Mouse (Mus musculus) right cerebral cortex, postnatal 25 days (tissue): ENCODE measurements around the gene Fpr2.
"Not testable (repeated sequence)": the region's sequence is repeated elsewhere in the genome, so short reads cannot be mapped to it uniquely, and the experiment has no call there.

ENCODE experiments used
- DNase-seq: peaks from one replicate; pipeline ENCODE4 v3.0.0; 2022

Gene Fpr2

DNA sequence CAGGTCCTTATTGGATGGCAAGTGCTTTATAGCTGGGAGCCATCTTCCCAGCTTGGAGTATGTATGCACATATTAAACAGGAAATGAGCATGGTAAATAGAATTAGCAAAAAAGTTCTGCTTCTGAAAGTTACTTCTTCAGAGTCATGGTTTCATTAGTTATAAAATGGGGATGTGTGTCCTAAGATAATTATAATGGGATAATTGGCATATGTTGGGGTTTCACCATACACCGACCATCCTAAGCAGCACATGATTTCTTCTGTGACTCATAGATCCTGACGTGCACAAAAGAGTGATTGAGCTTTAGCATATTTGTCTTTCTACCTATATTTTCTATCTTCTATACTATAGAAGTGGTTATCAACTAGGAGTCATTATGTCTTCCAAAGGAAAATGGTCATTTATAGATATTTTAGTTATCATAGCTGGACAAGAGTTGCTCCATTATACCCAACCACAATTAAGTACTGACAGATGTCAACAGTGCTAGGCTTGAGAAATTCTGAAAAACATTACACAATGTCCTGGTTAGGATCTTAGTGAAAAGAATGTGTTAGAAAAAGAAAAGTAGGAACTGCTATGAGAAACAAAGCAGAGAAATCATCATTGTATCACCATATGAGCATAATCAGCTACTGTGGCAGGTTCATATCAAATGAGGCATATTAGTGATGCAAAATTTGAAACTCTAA is 2.3 kb downstream of the Fpr2 start:
- no peak for DNase-seq

DNA sequence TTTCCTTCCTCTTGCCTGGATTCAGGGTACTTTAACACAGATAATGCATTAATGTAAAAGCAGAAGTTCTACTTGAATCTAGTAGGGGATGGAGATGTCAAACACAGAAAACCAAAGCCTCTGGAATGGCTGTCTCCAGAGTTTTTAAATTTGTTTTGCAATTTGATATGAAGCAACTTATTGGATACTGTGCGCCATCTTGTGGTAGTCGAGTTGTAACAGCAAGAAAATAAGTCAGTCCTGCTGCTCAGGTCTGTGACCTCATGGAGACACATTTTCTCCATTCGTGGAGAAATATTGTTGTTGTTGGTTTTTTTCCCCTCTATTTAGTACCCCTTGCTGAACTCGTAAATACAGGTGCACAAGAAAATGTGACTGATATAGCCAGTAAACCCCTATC is 8.4 kb downstream of the Fpr2 start:
- DNase-seq, result peak; percentile 8

DNA sequence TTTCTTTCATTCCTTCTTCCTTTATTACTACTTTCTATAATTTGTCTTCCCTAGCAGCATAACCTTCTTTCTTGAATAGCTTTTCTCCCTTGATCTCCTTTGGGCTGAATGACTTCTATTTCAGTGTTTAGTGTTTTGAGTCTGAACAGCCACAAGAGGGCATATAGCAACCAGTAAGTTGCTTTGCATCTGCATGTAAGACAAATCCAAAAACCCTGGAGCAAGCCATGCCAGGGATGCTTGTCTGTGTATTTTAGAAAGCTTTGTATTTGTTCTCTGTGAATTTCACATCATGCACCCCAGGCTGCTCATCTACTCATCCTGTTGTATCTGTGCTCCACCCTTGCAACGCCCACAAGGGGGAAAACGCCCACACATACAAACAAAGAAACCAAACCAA is 11.6 kb downstream of the Fpr2 start:
- no peak for DNase-seq

DNA sequence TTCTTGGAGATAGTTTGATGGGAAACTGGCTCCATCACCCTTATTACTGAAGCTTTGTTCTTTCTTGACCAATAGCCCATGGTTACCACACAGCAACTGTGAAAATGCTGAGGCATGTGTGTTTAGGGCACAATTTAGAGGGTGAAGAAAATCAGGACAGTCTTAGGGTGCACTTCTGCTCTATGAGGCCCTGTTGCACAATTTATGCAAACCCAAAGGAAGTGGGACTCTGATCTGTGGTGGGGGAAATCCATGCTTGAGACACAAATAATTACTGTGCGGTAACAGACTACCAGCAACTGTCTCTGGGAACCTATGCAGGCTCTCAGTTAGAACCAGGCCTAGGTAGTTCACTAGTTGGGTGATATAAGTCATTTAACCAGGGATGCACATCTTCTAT is 13.1 kb downstream of the Fpr2 start:
- no peak for DNase-seq

DNA sequence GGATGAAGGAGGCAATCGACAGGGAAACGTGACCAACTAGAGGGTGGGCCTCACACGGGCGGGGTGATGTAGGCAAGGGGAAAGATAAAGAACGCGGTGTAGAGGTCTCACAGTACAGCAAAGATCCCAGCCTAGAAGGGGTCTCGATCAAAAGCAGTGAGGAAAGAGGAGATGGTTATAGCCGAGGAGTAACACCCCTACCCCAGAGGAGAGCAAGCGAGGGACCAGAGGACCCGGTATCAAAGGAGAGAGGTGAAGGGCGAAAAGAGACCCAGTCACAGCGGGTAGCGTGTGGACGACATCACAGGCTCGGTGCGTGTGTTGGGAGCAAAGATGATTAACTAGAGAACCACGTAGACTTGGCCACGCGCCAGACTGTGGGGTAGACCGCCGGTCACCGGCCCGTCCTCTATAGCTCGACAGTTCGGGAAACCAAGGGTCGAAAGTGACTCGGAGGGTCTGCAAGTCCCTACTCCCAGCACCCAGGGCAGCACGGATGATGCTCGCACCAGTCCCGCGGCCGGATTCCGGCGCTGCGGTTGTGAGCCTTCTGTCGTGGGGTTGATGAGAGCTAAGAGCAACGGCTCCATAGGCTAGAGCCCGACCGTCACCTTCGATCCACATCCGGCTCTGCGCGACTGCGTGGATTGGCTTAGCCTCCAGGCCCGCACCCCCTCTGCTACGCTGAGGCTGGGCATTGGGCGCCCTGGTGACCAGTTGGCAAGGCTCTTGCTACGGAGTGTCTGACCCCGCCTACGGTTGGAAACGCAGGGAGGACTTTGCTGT is 22.2 kb downstream of the Fpr2 start:
- DNase-seq, result peak; percentile 79

DNA sequence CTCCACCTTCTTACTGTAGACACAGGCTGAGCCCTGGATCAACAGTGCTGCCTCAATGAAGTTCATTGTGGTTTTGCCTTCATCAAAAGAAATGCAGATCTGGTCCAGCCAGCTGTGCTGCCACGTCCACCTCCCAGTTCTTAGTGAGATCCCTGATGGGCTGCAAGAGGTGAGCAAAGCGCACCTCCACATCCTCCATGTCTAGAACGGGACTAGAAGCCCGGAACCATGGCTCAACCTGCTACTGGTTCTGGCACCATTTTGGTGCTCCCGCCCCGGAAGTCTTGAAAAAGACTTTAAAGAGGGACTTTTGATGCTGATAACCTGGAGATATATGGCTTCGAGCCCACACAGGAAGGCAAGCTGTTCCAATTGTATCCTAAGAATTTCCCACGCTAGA is 25.0 kb downstream of the Fpr2 start:
- DNase-seq, result not testable (repeated sequence)

DNA sequence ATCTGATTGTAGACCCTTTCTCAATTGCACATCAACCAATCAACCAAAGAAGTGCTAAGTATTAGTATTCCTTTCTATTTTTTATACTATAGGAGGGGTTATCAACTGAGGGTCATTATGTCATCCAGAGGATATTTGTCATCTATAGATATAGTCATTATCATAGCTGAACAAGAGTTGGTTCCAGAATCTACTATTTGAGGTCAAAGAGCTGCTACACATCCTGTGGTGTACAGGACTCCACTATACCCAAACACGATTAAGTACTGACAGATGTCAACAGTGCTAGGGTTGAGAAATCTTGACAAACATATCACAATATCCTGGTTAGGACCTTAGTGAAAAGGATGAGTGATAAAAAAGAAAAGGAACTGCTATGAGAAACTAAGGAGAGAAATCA is 29.8 kb downstream of the Fpr2 start:
- no peak for DNase-seq

DNA sequence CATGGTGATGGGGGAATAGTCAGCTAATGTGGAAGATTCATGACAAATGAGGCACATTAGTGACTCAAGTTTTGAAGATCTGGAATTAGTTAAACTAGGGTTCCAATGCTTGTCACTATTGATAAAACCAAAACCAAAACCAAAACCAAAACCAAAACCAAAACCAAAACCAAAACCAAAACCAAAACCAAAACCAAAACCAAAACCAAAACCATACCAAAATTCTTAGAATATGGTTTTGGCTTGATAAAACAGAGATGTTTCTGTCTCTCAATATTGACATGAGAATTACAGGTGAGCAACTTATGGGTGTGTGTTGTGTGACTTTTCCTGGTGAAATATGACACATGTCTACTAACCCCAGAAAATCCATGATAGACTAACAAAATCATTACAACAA is 30.2 kb downstream of the Fpr2 start:
- DNase-seq, result no peak
